Mouse (Mus musculus): Measurements from ENCODE around the gene Gm13691.
A peak's percentile ranks its signal among the peaks of the same experiment; 100 is the strongest.
"Not testable (repeated sequence)": the region's sequence is repeated elsewhere in the genome, so short reads cannot be mapped to it uniquely, and the experiment has no call there.

Gm13691 gene

DNA sequence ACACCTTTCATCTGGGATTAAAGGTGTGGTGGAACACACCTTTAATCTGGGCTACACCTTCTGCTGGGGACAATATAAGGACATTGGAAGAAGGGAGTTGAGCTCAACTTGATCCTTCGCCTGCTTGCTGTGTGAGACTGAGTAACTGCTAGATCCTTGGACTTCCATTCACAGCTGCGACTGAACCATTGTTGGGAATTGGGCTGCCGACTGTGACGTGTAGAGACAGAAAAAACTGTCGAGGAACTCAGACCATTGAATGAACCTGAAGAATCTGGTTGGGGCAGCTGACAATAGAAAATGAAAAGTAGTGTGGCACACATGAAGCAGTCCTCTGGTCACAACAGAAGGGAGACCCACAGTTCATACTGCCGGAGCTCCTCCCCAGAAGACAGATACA is at the start of gene Gm13691:
TSS of gene Gm13691 (plus strand) at position 301 of the 400 bp plus-strand sequence.
- DNase-seq, result not testable (repeated sequence)

DNA sequence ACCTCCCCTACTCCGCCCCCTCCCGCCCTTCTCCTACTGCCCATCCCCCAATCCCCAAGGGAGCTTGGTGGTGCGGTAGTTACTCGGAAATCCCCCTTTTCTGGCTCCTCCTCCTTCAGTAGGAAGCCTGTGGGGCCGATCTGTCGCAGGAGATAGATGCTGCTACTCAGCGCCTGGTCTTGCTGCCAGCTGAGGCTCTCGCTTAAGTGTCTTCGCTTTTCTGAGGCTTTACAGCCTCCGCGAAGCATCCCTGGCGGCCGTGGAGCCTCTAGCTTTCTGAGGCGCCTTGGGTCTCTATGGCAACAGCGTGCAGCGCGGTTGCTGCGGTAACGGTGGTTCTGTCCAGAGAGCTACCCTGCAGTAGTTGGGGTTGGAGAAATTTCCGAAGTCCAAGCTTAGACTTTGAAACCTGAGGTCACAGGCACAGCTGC is 49.4 kb upstream of the Gm13691 start, which contains the start of gene Zswim2:
TSS of gene Zswim2 (minus strand) at position 298 of the 431 bp plus-strand sequence.
- peak; percentile 87 for DNase-seq

DNA sequence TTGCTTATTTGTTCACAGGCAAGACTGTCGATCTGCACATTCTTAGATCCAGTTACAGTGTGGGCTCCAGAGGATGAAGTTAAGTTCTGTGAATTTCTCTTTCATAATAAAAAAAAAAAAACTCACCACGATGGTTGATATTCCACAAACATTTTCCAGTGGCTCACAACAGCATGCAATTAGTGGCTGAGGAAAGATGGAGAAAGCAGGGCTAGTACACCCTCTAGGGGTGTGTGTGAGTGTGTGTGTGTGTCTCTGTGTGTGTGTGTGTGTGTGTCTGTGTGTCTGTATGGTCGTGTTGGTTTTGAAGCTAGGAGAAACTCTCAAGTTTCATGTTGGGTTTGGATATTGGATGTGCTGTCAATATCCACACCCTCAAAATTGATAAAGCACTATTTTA is 49.0 kb upstream of the Gm13691 start:
- no peak for DNase-seq

DNA sequence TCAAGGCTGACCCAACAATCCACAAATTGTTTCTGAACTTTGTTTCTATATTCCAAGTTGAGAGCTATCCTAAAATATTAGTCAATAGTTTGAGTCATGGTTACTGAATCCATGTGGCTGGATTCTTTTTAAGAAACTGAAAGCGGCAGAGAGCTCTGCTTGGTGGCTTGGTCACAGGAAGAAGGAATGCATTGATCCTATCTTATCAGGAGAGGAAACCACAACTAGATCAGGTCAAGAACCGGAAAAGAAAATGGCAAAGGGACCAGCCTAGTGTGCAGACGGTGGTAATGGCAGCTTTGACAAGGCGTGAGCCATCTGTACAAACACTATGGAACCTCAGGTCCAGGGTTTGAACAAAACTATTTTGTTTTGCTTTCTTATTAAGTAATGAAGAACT is 48.6 kb upstream of the Gm13691 start:
- no peak for DNase-seq

DNA sequence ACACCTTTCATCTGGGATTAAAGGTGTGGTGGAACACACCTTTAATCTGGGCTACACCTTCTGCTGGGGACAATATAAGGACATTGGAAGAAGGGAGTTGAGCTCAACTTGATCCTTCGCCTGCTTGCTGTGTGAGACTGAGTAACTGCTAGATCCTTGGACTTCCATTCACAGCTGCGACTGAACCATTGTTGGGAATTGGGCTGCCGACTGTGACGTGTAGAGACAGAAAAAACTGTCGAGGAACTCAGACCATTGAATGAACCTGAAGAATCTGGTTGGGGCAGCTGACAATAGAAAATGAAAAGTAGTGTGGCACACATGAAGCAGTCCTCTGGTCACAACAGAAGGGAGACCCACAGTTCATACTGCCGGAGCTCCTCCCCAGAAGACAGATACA is 35.0 kb upstream of the Gm13691 start, which contains the start of gene Gm13698:
TSS of gene Gm13698 (plus strand) at position 301 of the 400 bp plus-strand sequence.
- not testable (repeated sequence) for DNase-seq

DNA sequence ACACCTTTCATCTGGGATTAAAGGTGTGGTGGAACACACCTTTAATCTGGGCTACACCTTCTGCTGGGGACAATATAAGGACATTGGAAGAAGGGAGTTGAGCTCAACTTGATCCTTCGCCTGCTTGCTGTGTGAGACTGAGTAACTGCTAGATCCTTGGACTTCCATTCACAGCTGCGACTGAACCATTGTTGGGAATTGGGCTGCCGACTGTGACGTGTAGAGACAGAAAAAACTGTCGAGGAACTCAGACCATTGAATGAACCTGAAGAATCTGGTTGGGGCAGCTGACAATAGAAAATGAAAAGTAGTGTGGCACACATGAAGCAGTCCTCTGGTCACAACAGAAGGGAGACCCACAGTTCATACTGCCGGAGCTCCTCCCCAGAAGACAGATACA is 29.1 kb upstream of the Gm13691 start, which contains the start of gene Gm13693:
TSS of gene Gm13693 (plus strand) at position 301 of the 400 bp plus-strand sequence.
- DNase-seq, result not testable (repeated sequence)

DNA sequence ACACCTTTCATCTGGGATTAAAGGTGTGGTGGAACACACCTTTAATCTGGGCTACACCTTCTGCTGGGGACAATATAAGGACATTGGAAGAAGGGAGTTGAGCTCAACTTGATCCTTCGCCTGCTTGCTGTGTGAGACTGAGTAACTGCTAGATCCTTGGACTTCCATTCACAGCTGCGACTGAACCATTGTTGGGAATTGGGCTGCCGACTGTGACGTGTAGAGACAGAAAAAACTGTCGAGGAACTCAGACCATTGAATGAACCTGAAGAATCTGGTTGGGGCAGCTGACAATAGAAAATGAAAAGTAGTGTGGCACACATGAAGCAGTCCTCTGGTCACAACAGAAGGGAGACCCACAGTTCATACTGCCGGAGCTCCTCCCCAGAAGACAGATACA is 23.3 kb upstream of the Gm13691 start, which contains the start of gene Gm13695:
TSS of gene Gm13695 (plus strand) at position 301 of the 400 bp plus-strand sequence.
- DNase-seq, result not testable (repeated sequence)

DNA sequence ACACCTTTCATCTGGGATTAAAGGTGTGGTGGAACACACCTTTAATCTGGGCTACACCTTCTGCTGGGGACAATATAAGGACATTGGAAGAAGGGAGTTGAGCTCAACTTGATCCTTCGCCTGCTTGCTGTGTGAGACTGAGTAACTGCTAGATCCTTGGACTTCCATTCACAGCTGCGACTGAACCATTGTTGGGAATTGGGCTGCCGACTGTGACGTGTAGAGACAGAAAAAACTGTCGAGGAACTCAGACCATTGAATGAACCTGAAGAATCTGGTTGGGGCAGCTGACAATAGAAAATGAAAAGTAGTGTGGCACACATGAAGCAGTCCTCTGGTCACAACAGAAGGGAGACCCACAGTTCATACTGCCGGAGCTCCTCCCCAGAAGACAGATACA is 17.5 kb upstream of the Gm13691 start, which contains the start of gene Gm13696:
TSS of gene Gm13696 (plus strand) at position 301 of the 400 bp plus-strand sequence.
- not testable (repeated sequence) for DNase-seq

DNA sequence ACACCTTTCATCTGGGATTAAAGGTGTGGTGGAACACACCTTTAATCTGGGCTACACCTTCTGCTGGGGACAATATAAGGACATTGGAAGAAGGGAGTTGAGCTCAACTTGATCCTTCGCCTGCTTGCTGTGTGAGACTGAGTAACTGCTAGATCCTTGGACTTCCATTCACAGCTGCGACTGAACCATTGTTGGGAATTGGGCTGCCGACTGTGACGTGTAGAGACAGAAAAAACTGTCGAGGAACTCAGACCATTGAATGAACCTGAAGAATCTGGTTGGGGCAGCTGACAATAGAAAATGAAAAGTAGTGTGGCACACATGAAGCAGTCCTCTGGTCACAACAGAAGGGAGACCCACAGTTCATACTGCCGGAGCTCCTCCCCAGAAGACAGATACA is 11.7 kb upstream of the Gm13691 start, which contains the start of gene Gm13694:
TSS of gene Gm13694 (plus strand) at position 301 of the 400 bp plus-strand sequence.
- not testable (repeated sequence) for DNase-seq

DNA sequence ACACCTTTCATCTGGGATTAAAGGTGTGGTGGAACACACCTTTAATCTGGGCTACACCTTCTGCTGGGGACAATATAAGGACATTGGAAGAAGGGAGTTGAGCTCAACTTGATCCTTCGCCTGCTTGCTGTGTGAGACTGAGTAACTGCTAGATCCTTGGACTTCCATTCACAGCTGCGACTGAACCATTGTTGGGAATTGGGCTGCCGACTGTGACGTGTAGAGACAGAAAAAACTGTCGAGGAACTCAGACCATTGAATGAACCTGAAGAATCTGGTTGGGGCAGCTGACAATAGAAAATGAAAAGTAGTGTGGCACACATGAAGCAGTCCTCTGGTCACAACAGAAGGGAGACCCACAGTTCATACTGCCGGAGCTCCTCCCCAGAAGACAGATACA is 5.9 kb upstream of the Gm13691 start, which contains the start of gene Gm13697:
TSS of gene Gm13697 (plus strand) at position 301 of the 400 bp plus-strand sequence.
- DNase-seq, result not testable (repeated sequence)

DNA sequence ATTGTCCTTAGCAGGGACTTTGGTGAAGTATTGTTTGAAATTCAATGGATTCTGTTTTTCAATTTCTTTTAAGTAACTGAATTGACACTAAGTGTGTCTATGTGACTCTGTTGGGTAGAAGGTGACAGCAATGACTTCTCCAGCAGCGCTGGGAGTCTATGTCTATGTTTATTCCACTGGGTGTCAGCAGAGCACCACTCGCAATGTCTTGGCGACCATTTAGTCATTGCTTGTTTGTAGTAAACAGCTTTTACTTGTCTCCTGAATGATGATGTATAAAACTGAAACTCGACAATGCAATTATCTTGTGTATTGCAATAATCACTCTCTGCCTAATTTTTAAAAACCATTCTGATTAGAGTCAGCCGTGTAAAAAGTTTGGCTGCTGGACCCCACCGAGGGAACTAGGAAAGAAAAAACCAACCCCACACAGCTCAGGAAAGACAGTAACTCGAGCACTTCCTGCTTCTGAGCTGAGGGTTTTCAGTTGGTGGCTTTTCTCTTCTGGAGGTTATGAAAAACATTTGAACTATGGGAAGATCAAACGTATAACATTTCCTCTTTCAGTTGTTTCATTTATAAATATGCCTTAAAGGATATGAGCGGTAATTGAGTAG is 3.4 kb downstream of the Gm13691 start:
- not testable (repeated sequence) for DNase-seq

DNA sequence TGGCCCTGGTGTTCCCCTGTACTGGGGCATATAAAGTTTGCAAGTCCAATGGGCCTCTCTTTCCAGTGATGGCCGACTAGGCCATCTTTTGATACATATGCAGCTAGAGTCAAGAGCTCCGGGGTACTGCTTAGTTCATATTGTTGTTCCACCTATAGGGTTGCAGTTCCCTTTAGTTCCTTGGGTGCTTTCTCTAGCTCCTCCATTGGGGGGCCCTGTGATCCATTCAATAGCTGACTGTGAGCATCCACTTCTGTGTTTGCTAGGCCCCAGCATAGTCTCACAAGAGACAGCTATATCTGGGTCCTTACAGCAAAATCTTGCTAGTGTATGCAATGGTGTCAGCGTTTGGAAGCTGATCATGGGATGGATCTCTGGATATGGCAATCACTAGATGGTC is 4.2 kb downstream of the Gm13691 start:
- DNase-seq, result not testable (repeated sequence)

DNA sequence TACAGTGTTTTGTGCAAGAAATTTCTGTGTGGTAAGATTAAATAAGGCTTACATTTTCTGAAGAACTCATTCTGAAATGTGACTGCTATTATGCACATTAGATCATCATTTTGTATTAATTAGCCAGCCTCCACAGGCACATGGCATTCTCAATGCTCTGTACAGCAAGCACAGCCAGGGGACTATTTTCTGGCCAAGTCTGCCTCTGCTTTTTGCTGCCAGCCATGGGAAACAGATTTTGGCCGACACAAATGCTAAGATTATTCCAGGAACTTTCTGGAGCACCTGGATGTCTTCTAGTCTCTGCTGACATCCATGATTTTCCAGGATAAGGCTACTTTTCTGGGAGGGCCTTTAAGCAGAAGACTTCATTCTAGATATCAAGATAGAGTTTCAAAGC is 18.6 kb downstream of the Gm13691 start:
- DNase-seq, result no peak

DNA sequence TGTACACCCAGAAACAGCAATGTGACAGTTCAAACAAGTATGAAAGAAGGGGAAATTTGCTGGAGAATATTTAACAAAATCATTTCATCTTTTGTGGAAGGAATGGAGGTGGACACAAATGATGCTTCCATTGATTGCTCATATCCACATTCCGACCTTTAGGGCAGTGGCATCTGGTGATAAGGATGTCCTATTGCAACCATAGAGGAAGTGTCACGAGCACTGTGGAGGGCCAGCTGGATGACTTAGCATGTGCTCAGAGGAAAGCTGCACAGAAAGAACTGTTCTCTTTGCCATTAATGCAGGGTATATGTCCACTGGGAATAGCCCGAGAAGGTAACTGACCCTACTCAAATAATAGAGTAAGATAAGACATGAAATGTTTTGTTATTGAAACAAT is 19.5 kb downstream of the Gm13691 start:
- DNase-seq, result no peak

DNA sequence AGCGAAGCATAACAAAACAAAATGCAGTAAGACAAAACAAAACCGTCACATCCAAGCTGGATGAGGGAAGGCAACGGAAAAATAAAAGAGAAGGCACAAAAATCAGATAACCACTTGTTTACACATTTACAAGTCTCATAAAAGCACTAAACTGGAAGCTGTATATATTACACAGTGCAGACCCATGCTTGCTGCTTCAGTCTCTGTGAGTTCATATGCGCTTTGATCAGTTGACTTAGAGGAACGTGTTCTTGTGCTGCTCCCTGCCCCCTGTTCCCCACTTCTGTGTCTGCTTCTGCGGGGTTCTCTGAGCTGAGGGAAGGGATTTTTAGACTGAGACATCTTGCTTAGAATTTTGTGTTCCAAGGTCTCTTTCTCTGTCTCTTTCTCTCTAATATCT is 24.2 kb downstream of the Gm13691 start:
- DNase-seq, result no peak

DNA sequence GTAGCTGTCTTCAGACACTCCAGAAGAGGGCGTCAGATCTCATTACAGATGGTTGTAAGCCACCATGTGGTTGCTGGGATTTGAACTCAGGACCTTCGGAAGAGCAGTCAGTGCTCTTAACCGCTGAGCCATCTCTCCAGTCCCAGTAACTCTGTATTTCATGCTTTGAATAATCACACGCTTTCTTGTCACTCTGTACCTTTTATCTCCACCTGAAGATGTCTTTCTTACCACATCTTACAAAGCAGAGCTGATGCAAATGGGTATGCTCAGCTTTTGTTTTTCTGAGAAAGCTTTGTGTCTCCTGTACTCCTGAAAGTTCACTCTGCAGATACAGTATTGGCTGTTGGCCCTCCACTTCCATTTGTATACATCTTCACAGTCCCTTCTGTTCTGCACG is 25.9 kb downstream of the Gm13691 start:
- DNase-seq, result not testable (repeated sequence)

DNA sequence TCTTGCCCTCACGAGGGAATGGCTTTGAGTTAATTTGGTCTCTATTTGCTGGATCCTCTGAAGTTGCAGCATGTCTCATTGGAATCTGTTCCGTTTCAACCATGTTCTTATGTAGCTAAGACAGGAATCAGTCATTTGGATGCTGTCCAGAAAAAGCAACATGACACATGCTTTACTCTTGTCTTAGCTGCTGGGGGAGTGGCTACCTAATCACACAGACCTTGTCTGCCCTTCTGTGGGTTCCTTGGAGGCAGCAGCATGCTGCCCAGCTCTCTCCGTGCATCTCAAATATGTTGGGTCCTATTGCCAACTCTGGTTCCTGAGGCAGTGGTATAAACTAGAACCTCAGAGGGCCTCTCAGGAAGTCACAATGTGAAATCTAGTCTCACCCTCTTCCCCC is 28.0 kb downstream of the Gm13691 start:
- no peak for DNase-seq

DNA sequence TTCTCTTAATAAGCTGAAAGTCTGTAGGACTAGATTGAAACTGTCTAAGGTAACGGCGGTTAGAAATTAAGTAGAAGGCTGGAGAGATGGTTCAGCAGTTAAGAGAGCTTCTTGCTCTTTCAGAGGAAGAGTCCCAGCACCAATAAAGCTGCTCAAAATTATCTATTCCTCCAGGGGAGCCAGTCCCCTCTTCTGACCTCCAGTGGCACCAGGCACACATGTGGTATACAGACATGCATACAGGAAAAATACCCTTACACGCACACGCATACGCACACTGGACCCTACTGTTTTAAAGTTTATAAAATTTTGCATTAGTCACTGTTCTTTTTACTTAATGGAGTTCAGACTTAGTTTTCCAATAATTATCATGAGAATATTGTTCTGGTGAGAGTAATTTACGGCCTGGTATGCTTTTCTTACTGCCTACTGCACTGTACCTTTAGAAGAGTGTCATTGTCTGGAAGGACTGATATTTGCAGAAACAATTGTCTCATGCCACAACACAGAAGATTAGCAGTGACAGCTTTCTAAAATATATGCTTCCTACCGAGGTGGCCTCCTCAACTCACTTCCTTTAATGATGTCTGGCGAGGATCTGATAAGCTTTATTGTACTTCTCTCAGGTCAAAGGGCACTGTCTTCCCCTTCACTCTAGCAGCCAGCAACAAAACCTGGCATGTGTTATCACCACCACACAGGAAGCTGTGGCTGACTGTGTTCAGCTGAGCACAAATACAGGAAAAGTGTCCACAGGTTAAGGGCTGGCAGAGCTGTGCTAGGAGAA is 29.4 kb downstream of the Gm13691 start:
- no peak for DNase-seq

DNA sequence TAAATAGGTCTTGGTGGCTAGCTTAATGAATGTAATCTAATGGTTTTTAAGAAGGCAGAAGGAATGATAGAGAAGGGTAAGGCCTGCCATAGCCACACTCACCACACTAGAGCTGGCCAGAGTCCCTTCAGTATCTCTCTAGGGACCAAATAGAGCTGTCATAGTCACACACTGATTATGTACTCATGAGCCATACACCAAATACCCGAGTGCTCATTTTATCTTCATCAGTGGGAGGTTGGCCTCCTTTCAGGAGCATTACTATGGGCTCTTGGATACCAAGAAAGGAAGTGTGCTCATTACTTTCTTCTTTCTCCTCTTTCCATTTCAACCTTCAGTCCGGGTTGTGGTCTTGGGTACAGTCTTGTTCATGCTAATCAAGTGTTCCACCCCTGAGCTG is 31.6 kb downstream of the Gm13691 start:
- DNase-seq, result no peak

DNA sequence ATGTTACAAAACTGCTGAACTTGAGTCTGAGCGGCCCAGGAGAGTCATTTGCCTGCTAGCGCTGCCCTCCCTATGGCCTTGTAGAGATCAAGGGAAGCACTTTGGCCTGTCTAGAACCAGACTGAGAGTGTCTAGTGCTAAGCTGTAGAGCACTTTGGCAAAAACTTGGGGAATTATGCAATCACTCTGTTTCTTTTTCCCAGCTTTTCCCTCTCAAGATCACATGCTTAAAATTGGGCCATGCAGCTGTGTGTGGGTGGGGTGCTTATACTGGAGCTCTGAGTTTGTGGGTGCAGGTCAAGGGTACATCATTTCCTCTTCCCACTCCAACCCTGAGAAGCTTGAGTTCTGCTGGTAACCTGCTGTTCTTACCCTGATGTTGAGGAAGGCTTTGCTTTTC is 32.6 kb downstream of the Gm13691 start:
- peak; percentile 39 for DNase-seq

DNA sequence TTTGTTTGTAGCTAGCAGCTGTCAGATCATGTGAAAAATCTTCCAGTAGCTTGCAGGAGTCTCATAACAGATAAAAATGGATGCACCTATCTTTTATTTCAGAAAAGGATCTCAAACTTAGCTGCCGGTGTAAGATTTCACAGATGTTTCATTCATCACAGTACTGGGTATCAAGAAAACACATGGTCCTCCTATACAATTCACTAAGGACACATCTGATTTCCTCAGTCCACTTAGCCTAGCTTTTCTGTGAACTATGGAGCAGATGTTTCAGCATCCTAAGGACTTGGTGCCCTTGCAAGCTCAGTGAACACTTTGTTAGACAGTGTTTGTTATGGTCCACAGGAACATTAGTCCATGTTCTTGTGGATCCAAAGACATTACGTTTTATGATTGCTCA is 33.0 kb downstream of the Gm13691 start:
- no peak for DNase-seq

DNA sequence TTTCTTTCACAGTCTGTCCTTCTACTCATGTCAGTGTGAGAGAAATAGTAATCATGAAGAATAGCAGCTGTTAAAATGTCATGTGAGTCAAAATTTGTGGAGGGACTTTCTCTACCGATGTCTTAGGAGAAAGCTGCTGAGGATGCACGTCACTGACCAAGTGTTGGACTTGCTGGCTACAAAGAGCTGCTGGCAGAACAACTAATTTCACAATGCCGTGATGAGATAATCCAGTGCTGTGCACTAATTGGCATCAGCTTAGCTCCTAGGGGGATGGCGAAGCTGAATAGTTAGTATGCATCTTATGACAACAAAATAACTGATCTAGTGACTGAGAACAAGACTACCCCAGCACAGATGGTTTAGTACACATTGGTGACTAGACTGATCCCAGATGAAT is 34.9 kb downstream of the Gm13691 start:
- DNase-seq, result no peak

DNA sequence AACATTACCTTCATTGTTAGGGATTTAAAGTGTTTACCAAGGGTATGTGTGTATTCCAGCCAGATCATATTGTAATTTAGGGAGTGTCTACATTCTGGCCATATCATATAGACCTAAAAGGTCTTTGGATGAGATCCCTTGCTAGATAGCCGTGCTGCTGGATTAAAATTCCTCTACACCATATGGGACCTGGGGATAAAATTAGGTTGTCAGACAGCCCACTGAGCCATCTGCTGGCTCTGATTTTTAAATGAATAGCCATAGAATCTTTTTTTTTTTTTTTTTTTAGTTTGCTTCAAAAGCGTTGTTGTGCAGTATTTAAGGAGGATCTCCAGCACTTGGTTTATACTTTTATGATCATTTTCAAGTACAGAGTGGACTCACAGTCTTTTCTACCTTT is 42.2 kb downstream of the Gm13691 start:
- no peak for DNase-seq

DNA sequence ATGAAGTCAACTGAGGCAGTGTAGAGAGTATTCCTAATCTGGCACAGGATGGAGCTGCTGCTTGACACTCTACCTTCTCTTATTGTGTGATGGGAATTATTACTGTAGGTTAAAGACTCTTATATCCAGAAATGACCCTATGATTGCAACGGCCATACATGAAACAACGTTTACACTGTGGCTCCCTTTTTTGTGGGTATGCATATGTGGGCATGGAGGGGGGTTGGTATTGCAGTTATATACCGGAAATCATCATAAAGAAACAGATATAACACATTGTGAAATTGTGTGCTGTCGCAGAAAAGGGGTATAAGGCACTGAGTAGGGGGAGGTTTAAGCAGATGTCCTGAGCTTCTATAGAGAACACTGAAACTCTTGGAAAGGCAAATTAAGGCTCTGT is 45.6 kb downstream of the Gm13691 start:
- DNase-seq, result no peak

Measured in right cerebral cortex, postnatal 25 days (tissue).